Mouse (Mus musculus) forebrain, embryonic 10.5 days (tissue): ENCODE data around the gene Fam13c. TPM values are rescaled to one million over a fixed set of nuclear protein-coding genes. Genes with fewer than 3 reads are reported as not detected.
A peak's percentile ranks its signal among the peaks of the same experiment; 100 is the strongest.

Experiments
- DNase-seq: peaks from one replicate; pipeline ENCODE4 v3.0.0-alpha.2; 2017; ENCODE audit warnings: low spot score; ENCODE audit errors: extremely low spot score
- H3K27ac ChIP-seq: fragments of 300-500 bp; sonication (generic); 2 replicates; pipeline ENCODE4 v1.5.1; 2016; ENCODE audit warnings: mild to moderate bottlenecking
- H3K27me3 ChIP-seq: fragments of 300-500 bp; sonication (generic); 2 replicates; pipeline ENCODE4 v1.6.1; 2016; ENCODE audit warnings: mild to moderate bottlenecking; ENCODE audit not compliant: poor library complexity, severe bottlenecking
- H3K36me3 ChIP-seq: fragments of 300-500 bp; sonication (generic); replicated peaks from 2 replicates; pipeline ENCODE4 v1.6.1; 2016; ENCODE audit warnings: mild to moderate bottlenecking, moderate library complexity
- H3K4me1 ChIP-seq: fragments of 300-500 bp; sonication (generic); 2 replicates; pipeline ENCODE4 v1.6.1; 2016
- H3K4me3 ChIP-seq: fragments of 300-500 bp; sonication (generic); 2 replicates; pipeline ENCODE4 v1.5.1; 2016; ENCODE audit warnings: mild to moderate bottlenecking, moderate library complexity
- H3K9me3 ChIP-seq: fragments of 300-500 bp; sonication (generic); 2 replicates; pipeline ENCODE4 v1.6.1; 2016; ENCODE audit warnings: mild to moderate bottlenecking, moderate library complexity
- WGBS: fragments of 180-500 bp; shearing (Covaris S2); methylation state at CpG from one replicate; pipeline ENCODE4 v1.1.7; 2016; 5-methylcytosine and 5-hydroxymethylcytosine counted together
- polyA plus RNA-seq: library from polyadenylated mRNA; unstranded; fragments of >200 nt; fragmentation: Nextera tagmentation; extraction: Ambion mirVana; gene quantifications from 2 replicates; pipeline ENCODE4 v1.2.1, GENCODE M21; 2016

Gene Fam13c
- polyA plus RNA-seq, 1 experiment from 2014 or later: 8.4 TPM

DNA sequence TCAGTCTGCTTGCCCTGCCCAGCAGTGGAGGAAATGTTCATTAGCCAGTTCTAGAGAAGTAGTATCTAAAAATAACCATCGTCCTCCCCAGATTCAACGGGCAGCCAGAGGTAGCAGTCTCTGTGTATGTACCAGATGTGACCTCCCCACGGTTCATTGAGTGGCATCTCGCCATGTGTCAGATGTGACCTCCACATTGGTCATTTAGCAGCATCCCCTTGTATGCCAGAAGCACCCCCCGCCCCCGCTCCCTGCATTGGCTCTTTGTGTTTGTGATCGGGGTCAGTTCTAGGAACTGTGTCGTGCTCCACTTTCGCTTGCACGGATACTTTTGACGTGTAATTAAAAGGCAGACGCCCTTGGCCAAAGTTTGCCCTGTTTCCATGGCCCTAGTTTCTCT, 95.1 kb downstream of the Fam13c start:
- peaks cover 5% of the 10 kb centered on the region; the same call in 1 of the 2 replicates for H3K4me1 ChIP-seq
- no peaks in the 10 kb centered on the region for H3K9me3 ChIP-seq
- peaks cover 16% of the 10 kb centered on the region for H3K36me3 ChIP-seq
- no peak for DNase-seq
- no peaks in the 10 kb centered on the region for H3K27me3 ChIP-seq
- no peak overlapping the region for H3K27ac ChIP-seq
- no peak overlapping the region for H3K4me3 ChIP-seq
- WGBS: 94% methylated on average over 12 of the region's 12 CpGs

DNA sequence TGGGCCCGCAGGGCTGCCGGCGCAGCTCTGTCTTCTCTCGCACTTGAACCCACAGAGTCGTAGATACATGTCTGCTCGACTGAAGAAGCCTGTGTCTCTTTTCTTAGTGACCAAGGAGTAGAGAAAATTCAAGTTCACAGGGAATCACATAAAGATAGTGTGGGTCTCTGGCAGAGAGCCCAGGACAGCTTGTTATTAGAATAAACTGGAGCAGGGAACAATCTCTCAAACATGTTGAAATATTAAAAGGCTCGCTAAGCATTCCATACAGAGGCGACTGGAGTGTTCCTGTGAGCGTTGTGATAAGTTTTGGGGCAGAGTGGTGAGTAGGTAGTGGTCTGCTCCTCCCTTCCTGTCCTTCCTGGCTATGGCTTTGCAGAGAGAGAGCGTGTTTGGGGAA, 97.4 kb downstream of the Fam13c start:
- peaks cover 16% of the 10 kb centered on the region for H3K36me3 ChIP-seq
- peaks cover 5% of the 10 kb centered on the region; the same call in 1 of the 2 replicates for H3K4me1 ChIP-seq
- 93% methylated on average over 10 of the region's 10 CpGs for WGBS
- H3K9me3 ChIP-seq: no peaks in the 10 kb centered on the region
- DNase-seq: no peak
- H3K27me3 ChIP-seq: no peaks in the 10 kb centered on the region
- H3K27ac ChIP-seq: no peak overlapping the region
- no peak overlapping the region for H3K4me3 ChIP-seq

DNA sequence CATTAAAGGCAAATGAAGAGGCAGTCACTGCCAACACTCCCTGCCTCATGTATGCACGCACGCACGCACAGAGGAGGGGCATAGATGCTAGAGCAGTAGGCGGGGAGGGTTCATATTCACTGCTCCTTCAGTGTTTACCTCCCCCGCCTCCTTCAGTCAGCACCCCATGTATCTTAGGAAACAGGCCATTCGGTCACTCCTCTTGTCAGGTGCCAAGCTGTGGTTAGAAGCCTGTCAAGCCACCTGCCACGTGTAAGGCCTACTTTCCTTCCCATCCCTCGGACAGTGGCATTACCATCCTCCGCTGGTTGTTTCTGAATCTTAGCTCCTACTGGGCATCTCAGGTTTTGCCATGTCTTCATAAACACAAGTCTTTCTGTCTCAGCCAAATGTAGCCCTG, 99.0 kb downstream of the Fam13c start:
- DNase-seq: no peak
- Histone ChIP-seq H3K27ac (no peak overlapping the region), H3K27me3 (no peaks in the 10 kb centered on the region), H3K4me3 (no peak overlapping the region), H3K4me1 (no peaks in the 10 kb centered on the region), H3K9me3 (no peaks in the 10 kb centered on the region), H3K36me3 (peaks cover 16% of the 10 kb centered on the region)
- WGBS: 95% methylated on average over 9 of the region's 9 CpGs

DNA sequence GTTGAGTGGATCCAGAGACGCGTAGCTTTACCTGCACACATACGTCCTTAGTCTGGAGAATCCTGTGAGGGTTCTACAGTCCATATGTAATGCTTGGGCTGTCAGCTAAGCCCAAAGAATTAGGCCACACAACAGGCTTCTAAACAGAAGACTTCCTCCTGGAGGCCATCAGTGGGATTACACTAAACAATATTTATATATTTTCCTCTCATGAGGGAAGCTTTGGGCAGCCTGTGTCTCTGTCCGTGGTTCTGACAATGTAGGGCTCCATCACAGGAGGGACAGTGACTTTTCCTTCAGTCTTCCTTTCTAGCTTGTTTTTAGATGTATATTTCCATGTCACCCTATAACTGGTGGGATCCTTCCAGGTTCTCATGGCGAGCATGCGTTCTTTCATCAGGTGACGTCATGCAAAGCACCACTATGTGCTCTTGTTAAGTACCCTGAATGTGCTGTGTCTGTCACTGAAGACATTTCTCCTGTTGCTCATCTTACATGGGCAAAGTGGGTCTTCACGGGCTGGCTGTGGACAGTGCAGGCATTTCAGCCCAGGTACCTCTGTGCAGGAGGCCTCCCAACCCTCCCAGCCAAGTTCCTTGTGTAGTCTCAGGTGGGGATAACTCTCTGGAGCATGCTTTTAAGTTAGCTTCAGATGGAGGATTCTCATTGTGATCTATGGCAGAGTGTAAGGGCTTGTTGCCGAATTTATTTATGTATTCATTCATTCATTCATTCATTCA, 100.3 kb downstream of the Fam13c start:
- Histone ChIP-seq H3K36me3 (peaks cover 20% of the 10 kb centered on the region), H3K27ac (no peak overlapping the region), H3K9me3 (no peaks in the 10 kb centered on the region), H3K27me3 (no peaks in the 10 kb centered on the region), H3K4me1 (no peaks in the 10 kb centered on the region), H3K4me3 (no peak overlapping the region)
- no peak for DNase-seq
- 85% methylated on average over 9 of the region's 9 CpGs for WGBS

DNA sequence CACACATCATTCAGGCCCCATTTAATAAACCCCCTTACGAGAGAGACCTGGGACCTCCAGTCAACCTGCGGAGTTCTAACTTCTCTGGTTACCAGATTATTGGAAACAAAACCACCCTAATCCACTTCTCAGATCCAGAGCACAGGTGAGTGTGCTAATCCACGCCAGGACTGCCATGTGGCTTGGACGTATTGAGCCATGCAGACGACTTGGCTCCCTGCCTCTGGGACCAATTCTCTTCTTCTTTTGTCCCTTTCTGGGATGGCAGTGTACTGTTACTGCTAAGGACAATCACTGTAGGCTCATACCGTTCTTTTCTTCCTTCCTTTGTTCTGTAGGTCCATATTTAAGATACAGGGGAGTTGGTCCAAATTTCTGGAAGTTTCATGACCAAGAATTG, 102.6 kb downstream of the Fam13c start:
- H3K4me1 ChIP-seq: no peaks in the 10 kb centered on the region
- no peak overlapping the region for H3K4me3 ChIP-seq
- DNase-seq: no peak
- no peaks in the 10 kb centered on the region for H3K9me3 ChIP-seq
- no peak overlapping the region for H3K27ac ChIP-seq
- 83% methylated on average over 6 of the region's 6 CpGs for WGBS
- H3K36me3 ChIP-seq: peaks cover 22% of the 10 kb centered on the region
- no peaks in the 10 kb centered on the region for H3K27me3 ChIP-seq

DNA sequence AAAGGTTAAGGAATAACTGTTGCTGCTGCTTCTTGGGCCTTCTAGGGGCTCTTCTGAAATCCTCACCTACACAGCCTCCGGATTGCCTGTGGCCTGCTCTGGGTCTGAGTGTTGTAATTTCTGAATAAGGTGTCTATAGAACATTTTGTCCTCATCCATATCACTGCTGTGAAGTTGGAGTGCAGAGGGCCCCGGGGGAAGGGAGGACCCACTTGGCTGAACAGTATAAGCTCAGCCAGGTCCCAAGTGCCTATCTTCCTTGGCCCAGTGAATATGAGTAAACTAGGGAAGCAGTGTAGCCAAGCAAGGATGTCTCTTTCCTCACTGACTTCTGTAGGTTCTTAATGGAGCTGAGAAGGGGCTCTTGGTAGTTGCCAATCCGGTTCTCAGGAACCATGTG, 112.2 kb downstream of the Fam13c start:
- Histone ChIP-seq H3K4me1 (no peaks in the 10 kb centered on the region), H3K27me3 (no peaks in the 10 kb centered on the region), H3K4me3 (no peak overlapping the region), H3K9me3 (no peaks in the 10 kb centered on the region), H3K27ac (no peak overlapping the region), H3K36me3 (peaks cover 56% of the 10 kb centered on the region)
- no peak for DNase-seq
- WGBS: 88% methylated on average over 3 of the region's 3 CpGs

DNA sequence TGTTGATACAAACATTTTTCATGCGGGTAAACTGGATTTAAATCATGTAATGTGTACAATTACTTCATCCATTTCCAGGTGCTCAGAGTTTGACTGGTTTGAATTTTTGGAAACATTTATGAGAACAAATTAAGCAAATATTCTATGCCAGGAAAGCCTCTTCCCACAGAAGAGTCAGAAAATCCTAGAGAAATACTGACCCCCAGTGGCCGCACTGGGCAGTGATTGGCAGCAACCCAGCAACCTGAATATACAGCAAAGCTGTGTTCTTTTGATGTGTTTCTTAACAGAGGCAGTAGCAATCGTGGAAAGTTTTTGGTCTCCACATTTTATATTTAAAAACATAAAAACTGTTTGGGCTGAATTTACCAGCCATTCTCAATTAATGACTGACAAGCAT, 123.4 kb downstream of the Fam13c start:
- Histone ChIP-seq H3K4me3 (no peak overlapping the region), H3K4me1 (no peaks in the 10 kb centered on the region), H3K36me3 (peaks cover 11% of the 10 kb centered on the region; the same call in 1 of the 2 replicates), H3K9me3 (no peaks in the 10 kb centered on the region), H3K27ac (no peak overlapping the region), H3K27me3 (no peaks in the 10 kb centered on the region)
- peak; percentile 62 for DNase-seq
- WGBS: 34% methylated on average over 3 of the region's 3 CpGs

DNA sequence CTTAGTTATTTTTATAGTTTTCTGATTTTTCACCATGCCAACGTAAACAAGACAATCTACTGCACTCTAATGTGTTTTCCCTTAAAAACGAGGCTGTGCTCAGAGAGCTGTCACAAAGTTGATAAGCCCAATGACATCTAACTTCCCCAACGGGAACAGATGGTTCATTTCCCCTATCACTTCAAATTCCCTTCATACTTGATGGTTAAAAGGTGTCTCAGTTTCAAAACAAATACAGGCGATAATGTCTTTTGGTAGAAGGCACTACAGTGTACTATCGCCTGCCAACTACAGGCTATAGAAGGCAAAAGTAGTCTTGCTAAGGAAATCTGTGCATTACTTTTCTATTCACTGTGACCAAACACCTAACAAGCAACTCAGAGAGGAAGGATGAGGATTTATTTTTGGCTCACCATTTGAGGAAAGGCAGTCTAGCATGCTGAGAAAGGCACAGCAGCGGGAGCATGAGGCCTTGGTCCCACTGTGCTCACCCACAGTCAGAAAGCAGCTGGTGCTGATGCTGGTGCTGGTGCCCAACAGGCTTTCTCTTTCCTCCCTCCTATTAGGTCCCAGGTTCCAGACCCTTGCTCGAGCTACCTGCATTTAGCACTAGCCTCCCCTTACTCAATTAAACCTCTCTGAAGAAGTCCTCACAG, 141.4 kb downstream of the Fam13c start:
- DNase-seq: no peak
- Histone ChIP-seq H3K4me1 (no peaks in the 10 kb centered on the region), H3K27ac (no peak overlapping the region), H3K36me3 (no peaks in the 10 kb centered on the region), H3K4me3 (no peak overlapping the region), H3K9me3 (no peaks in the 10 kb centered on the region), H3K27me3 (no peaks in the 10 kb centered on the region)
- WGBS: 82% methylated on average over 7 of the region's 7 CpGs

DNA sequence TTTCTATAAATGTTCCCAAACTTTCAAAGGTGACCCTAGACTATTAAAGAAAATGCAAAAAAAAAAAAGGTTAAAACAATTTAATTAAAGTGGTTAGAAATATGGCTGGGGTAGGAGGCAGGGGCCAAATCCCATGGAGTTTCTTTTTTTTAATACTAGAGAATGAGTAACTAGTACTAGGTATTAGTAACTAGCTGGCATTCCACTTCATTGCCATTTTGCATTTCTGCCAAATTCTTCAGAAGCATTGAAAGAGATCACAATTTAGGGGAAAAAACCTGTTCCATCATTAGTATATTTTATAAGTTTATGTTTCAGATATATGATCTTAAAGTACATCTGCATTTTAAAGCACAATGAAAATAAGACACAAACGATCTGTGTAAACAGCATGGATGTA, 143.9 kb downstream of the Fam13c start:
- Histone ChIP-seq H3K4me3 (no peak overlapping the region), H3K4me1 (peaks cover 6% of the 10 kb centered on the region; the same call in 1 of the 2 replicates), H3K9me3 (no peaks in the 10 kb centered on the region), H3K27ac (no peak overlapping the region), H3K27me3 (no peaks in the 10 kb centered on the region), H3K36me3 (no peaks in the 10 kb centered on the region)
- no peak for DNase-seq
- WGBS: 94% methylated on average over 1 of the region's 1 CpGs

DNA sequence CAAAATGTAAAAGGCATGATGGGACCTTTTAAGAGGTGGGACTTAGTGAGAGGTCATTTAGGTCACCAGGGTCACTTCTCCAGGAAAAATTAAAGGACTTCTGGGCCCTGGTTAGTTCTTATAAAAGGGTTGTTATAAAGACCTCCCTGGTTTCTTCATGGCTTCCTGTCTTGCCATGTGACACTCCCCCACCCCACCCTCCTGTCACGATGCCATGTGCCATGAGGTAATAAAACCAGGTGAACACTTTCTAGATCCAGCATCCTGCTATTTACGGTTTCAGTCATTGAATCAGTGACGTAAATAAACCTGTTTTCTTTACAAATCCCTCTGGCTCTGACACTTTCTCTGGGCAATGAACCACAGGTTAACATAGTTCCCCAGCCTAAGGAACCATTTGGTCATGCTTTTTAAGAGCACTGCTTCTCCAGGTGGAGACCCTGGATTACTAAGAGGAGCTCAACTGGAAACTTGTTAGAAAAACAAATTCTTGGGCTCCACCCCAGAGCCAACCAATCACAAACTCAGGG, 146.7 kb downstream of the Fam13c start:
- Histone ChIP-seq H3K36me3 (no peaks in the 10 kb centered on the region), H3K4me3 (no peak overlapping the region), H3K9me3 (no peaks in the 10 kb centered on the region), H3K27me3 (no peaks in the 10 kb centered on the region), H3K4me1 (peaks cover 6% of the 10 kb centered on the region; the same call in 1 of the 2 replicates), H3K27ac (no peak overlapping the region)
- WGBS: 87% methylated on average over 3 of the region's 3 CpGs
- DNase-seq: no peak

DNA sequence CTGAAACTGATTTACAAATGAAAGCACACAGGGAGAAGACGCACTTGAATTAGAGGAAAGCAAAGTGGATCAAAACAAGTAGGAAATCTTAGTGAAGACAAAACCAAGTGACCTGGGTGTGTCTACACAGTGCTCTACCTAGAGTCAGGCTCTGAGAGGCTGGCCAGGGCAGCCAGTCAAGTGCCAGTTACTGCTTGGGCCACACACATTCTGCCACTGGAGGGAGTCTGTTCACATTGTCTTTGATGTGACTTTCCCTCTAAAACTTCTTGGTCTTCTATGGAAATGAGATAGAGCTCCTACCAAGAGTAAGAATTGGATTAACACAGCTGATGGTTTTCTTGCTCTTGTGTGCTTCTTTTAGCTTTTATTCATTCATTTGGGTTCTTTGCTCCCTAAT, 153.7 kb downstream of the Fam13c start:
- Histone ChIP-seq H3K27ac (no peak overlapping the region), H3K4me3 (no peak overlapping the region), H3K27me3 (peaks cover 16% of the 10 kb centered on the region), H3K36me3 (no peaks in the 10 kb centered on the region), H3K4me1 (peaks cover 17% of the 10 kb centered on the region), H3K9me3 (no peaks in the 10 kb centered on the region)
- 55% methylated on average over 1 of the region's 1 CpGs for WGBS
- no peak for DNase-seq

DNA sequence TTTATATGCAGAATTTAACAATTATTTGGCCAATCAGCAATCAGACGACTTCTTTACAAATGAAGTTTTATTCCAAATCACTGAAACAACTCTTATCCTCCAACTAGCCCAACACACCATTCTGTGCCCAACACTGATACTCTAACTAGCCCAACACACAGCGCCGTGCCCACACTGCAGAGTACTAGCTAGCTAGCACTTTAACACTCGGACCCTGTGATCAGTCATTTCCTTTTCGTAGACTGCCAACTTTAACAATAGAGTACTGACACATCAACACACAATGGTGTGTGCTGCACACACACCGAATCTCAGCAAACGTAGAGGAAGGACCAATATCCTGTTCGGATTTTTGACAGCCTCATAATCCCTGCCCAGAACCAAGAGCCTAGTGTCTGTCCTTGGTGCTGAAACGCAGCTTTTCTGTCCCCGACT, 157.8 kb downstream of the Fam13c start:
- Histone ChIP-seq H3K27me3 (peaks cover 50% of the 10 kb centered on the region), H3K4me3 (peak overlapping the region; percentile 65), H3K27ac (peak overlapping the region; percentile 85; the same call in 1 of the 2 replicates), H3K36me3 (no peaks in the 10 kb centered on the region), H3K4me1 (peaks cover 28% of the 10 kb centered on the region), H3K9me3 (no peaks in the 10 kb centered on the region)
- 17% methylated on average over 10 of the region's 10 CpGs for WGBS
- no peak for DNase-seq

DNA sequence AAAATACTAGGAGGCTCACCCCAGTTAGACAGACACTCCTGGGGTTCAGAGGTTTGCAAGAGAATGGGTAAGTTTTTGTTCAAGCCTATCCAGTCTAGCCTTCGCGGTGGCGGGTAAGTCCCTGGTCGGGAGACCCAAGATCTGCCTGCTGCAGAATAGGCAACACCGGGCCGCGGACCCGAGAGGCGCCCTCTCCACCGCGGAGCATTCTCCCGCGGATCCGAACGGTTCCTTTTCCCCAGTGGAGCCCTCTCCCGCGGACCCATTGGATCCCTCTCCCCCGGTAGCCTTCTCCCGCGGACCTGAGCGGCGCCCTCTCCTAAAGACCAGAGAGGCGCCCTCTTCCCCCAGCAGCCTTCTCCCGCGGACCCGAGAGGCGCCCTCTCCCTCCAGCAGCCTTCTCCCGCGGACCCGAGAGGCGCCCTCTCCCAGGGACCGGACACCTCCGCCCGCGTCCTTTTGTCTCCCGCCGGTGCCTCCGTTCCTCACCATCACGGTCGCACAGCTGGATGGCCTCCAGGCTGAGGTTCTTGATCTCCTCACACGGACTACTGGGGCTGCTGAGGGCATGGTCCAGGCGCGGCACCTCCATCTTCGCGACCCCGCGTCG, 158.3 kb downstream of the Fam13c start:
- Histone ChIP-seq H3K27ac (peak overlapping the region; percentile 85), H3K9me3 (no peaks in the 10 kb centered on the region; the same call in 1 of the 2 replicates), H3K36me3 (no peaks in the 10 kb centered on the region), H3K27me3 (peaks cover 50% of the 10 kb centered on the region), H3K4me1 (peaks cover 28% of the 10 kb centered on the region), H3K4me3 (peak overlapping the region; percentile 65)
- under 1% methylated on average over 48 of the region's 48 CpGs for WGBS
- peak; percentile 54 for DNase-seq
